Mouse (Mus musculus) megakaryocyte progenitor cell, adult 5-6 weeks (primary cell): Measurements from ENCODE around the gene Adamts17. TPM values are rescaled to one million over a fixed set of nuclear protein-coding genes. Genes with fewer than 3 reads are reported as not detected.

ENCODE experiments used
- ATAC-seq: replicated peaks from 2 replicates; pipeline ENCODE4 v1.8.0; 2016; ENCODE audit warnings: mild to moderate bottlenecking, moderate TSS enrichment, inconsistent platforms; ENCODE audit not compliant: poor library complexity
- total RNA-seq, 2 experiments: library from RNA; stranded (forward) in 1 of 2; stranded (reverse) in 1 of 2; fragments of 157-497, 149-512 nt in 1 of 2; fragments of 200-1000 nt in 1 of 2; gene quantifications; 2 replicates each; pipeline versions ENCODE4 v1.2.3 to v1.2.4; 2015 to 2017

Adamts17 gene
- total RNA-seq, 2 experiments from 2014 or later = 0.04 to 0.20 TPM

DNA sequence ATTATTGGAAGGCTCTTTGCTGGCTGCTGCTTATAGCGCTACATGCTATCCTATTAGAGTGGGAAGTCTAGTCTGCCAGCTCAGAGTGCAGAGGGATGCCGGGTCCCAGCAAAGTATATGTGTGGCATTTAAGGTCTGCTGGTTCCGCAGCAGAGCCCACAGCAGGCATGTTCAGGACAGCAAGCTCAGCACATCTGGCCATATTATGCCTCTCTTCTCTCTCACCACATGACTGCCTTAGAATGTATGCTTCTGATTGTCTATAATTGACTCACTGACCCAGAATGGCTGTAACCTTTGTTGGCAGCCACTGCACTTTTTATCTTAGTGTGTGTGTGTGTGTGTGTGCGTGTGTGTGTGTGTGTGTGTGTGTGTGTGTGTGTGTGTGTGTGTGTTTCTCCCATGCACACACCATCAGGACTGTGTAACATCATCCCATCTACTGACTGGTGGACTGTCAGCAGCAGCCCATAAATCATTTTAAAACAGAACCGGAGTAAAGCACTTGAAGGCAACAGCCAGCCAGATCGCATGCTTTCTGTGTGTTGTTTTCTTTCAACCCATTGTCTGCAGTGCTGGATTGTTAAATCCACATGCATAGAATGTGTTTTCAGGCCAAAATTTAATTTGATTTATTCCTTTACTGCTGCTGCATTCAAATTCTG is 127.1 kb downstream of the Adamts17 start:
- ATAC-seq = no peak

DNA sequence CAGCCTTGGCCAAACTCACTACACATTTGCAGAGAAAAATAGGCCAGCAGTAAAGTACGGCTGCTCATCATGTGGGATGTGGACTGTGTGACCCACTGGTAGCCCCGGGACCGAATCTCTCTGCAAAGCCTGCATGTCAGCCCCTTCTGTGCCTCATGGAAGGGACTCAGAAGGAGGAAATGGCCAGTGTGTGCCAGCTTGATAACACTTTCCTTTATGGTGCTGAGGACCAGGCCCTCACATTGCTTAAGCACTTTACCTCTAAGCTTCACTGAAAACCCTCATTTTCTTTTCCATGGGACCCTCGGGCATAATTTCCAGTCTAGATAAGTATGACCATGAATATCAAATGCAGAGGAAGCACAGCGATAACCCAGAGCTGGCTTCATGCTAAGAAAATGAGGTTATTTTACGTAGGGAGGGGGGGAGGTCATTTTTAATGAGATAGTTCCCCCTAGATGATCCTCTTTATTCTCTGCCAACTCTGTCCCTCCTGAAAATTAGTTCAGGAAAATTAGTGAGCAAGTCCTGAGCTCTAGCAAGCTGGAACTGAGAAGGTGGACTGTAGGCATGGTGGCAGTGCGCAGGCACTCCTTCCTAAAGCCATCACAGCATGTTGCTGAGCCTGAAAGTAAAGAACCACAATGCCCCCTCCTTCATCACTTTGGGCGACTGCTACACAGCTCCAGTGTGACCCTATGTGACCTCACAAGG is 127.8 kb downstream of the Adamts17 start:
- ATAC-seq = 0 out of 2 replicates have a peak, but pooled peaks have one; percentile 25

DNA sequence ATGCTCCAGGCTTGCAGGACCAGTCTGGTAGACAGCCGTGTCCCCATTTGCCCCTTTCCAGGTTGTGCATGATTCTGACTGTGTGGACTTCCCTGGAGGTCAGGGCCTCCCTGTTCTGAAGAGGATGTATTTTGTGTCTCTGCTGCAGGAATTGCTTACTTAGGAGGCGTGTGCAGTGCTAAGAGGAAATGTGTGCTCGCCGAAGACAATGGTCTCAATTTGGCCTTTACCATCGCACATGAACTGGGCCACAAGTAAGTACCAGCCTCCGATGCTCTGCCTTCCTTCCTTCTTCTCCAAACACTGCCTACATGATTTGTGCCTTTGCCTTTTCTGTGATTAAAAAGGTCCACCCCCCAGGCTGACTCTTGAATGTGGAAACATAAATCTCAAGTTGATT is 129.1 kb downstream of the Adamts17 start:
- ATAC-seq = no peak

DNA sequence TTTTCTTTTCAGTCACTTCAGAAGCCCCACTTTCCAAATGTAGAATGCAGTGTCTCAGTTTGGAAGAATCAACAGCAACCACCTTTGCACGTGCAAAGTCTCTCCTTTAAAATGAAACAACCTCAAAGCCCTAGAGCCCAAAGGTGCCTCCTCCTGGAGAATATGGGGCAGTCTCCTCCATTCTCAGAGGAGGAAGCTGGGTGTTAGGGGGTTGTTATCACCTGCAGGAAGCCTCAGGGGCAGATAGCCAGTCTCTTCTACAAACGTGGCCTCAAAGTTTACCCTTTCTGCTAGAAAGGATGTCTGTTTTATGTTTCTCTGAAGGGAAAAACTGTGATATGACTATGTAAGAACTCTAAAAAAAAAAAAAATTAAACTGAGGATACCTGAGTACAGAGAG is 129.7 kb downstream of the Adamts17 start:
- no peak; the same call in 1 of the 2 replicates for ATAC-seq

DNA sequence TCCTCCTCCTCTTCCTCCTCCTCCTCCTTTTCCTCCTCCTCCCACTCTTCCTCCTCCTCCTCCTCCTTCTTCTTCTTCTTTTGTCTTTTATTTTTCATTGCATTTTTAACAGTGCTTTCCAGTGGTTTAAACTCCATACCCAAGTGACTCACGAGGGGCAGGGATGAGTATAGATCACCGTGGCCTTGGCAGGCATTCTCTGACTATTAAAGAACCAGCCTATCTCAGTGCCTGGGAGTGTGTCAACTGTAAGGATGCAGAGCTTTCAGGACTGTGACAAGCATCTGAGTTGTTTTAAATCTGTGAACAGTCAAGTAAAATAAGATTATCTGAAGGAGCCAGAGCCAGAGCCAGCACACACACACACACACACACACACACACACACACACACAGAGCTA is 130.7 kb downstream of the Adamts17 start:
- ATAC-seq = no peak

GRCm38 (mm10) chr7:66970974-66971373 is 131.4 kb downstream of the Adamts17 start:
- no peak for ATAC-seq

DNA sequence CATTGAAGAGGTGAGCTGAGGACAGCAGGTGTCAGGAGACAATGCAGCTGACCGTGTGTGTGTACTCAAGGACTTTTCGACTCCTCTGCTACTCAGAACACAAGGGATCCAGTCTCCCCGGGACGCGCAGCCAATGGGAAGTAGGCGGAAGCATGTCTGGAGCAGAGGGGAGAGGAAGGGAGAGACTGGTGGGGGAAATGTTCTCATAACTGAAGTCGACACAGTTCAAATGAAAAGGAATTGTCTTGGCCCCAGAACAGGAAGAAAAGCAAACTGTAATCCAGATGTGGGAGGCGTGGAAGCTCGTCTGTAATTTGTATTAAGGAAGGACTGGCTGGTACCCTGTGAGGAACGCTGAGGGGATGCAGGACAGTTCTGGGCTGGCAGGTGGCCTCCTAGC is 135.3 kb downstream of the Adamts17 start:
- no peak for ATAC-seq

GRCm38 (mm10) chr7:66976371-66976770 is 136.8 kb downstream of the Adamts17 start:
- ATAC-seq = no peak

DNA sequence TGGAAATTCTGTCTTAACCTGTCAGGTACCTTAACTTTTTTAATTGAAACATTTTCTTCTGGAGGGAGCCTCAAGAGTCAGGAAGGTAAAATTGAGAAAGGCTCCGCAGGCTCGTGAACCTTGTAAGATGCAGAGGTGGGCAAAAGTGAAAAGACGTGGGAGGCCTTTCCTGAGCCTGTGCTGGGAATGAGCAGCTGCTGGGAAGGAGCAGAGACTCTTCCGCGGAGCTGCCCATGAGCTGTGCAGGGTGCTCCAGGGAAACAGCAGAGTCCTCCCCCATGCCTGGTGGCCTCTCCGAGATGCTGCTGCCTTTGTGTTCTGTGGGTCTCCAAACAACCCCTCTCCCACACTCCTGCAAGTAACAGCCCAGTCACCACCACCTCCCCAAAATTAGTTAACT is 142.1 kb downstream of the Adamts17 start:
- no peak for ATAC-seq

- ATAC-seq = peak; percentile 64
Measured at GRCm38 (mm10) chr7:66982084-66982483, 142.5 kb downstream of the Adamts17 start.

DNA sequence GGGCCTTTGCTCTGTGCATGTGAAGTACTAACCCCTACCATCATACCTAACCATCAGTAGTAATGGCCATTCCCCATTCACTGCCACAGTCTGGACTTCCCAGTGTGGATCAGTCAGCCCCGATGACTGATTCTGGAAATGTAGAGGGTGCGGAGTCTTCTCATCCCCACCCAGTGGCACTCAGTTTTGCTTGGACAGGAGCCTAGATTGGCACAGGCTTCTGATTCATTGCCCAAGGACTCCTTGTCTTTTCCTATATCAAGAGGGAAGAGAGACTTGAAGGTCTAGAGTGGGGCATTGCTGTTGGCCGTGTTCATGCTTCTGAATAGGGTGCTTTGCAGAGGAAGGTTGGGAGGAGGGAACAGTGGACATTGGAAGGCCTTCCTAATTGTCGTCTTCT is 148.1 kb downstream of the Adamts17 start:
- no peak for ATAC-seq

DNA sequence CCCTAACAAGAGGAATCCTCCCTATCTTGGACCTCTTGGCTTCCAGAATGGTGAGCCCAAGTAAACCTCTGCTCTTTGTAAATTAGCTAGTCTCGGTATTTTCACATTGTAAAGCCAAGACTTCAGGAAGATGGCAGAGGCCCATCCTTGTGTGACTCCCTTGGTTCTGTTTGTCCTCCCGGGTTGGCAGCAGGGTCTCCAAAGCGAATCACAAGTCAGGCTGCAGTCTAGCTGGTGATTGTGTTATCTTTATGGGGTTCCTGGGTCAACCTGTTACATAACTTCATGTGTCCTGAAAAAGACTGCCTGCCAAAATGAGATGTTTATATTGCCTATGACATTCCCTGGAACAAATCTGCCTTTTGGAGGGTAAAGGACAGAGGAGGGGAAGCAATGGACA is 148.9 kb downstream of the Adamts17 start:
- ATAC-seq = no peak

DNA sequence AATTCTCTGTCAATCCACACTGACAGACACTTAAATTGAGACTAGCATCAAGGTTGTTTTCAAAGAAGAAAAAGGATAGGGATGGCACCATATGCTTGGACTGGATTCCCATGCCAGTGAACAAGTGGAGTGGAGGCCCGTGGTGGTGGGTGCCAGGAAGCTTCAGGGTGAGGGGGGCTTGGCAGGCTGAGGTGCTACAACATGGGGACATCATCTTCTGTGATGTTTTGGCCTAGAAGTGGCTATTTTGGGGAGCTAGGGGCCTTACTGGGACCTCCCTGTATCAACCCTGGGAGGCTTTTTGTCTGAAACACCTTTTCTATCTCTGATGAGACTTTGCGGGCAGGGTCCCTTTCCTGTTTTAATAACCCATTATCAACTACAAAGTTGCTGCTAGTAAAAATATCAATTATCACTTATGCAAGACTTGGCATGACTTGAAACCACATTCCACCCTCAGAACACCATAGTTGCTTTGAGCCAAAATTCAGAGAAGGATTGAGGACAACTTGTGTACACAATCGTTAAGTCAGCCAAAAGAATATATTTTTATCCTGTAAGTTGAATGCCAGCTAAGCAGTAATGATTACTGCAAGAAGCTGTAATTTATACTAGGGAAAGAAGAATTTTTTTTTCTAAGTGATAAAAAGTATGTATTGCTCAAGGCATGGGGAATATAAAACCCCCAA is 150.0 kb downstream of the Adamts17 start:
- ATAC-seq = no peak

GRCm38 (mm10) chr7:66998821-66999220 is 159.3 kb downstream of the Adamts17 start:
- no peak for ATAC-seq

DNA sequence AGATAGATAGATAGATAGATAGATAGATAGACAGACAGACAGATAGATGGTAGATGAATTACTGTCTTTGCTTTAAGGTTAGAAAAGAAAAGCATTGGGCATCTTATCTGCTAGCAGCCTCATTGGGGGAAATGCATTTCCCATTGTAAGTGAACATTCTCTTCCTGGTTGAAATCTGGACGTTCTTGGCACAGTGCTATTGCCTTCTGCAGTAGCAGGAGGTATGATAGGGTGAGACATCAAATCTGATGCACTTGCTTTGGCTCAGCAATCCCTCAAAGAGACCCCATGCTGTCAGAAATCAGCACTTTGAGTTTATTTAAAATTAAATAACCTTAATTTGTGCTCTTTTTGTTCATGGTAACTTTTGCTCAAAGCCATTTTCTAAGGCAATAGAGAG is 164.1 kb downstream of the Adamts17 start:
- ATAC-seq = no peak

GRCm38 (mm10) chr7:67004220-67004619 is 164.7 kb downstream of the Adamts17 start:
- ATAC-seq = no peak

DNA sequence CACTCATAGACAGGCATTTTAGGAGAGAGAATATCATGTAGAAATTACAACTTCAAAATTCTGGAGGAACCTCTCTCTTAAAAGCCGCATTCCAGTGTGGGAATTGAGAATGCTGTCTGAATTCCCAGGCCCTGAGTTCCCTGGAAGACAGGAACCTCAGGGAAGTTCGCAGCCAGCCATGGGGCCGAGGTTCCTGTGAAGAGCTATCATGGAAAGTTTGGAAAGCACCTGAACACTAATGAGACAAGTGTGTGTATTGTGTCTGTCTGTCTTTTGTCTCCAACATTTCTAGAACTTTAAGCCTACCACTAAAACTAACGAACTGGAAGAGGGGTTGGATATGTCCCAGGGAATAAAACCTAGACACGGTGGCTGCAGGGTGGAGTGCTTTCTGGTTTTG is 170.3 kb downstream of the Adamts17 start:
- no peak for ATAC-seq

GRCm38 (mm10) chr7:67012011-67012751 is 172.6 kb downstream of the Adamts17 start:
- peak; percentile 37 for ATAC-seq

GRCm38 (mm10) chr7:67013211-67013895 is 173.8 kb downstream of the Adamts17 start:
- peak; percentile 49 for ATAC-seq

DNA sequence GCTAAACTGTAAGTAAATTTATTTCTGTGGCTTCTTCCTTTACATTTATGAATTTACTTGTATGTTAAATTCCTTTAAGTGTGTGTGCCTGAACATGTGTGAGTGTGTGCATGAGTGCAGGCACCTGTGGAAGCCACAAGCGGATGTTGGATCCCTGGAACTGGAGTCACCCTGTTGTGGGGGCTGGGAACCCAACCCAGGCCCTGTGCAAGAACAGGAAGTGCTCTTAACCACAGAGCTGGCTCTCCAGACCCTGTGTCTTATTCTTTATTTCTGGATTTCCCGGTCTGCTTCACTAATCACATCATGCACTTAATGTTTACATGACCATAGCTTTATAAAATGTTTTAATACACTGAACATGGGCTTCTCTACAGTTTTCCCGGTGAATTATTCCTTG is 180.4 kb downstream of the Adamts17 start:
- ATAC-seq = peak; percentile 72
